Comparison of ENCODE assay signal across 8 mouse cellular contexts in the genomic region with DNA sequence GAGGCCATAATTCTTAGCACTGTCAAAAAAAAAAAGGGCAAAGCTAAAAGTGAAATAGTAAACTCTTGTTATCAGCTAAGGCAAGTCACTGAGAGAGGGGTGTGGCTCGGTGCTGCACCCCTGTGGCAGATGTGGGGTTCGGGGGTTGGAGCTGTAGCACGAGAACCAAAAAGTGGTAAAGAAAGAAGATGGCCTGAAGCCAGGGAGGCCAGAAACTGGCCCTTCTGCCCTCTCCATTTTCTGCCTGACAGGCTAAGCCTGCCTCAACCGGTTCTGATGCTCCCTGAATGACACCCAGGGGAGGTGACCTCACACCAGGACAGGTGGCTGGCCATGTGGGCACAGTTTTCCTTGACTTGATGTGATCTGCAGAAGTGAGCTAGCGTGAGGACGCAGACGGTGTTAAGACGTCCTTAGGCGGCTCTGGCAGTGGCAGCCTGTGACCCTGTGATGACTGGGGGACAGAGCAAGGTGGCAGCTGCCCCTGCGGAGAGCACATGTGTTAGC. TPM values are rescaled to one million over a fixed set of nuclear protein-coding genes. Genes with fewer than 3 reads are reported as not detected.
DNase-seq lines count a peak whose midpoint lies in the region; ATAC-seq lines count a peak whose summit lies in the region.

No protein-coding gene starts in this region.

- H3K9me3 ChIP-seq in hindbrain, embryonic 13.5 days: no peaks in the 10 kb centered on the region

- peak overlapping the region; percentile 79; the same call in 1 of the 2 replicates for H3K27ac ChIP-seq in hindbrain, embryonic 13.5 days

- WGBS in hindbrain, embryonic 13.5 days: 50% methylated on average over 10 of the region's 10 CpGs

- peak overlapping the region; percentile 35; the same call in 1 of the 2 replicates for H3K9ac ChIP-seq in hindbrain, embryonic 13.5 days

- no peak overlapping the region for H3K4me2 ChIP-seq in hindbrain, embryonic 13.5 days

- H3K27me3 ChIP-seq in hindbrain, embryonic 13.5 days: no peaks in the 10 kb centered on the region

- H3K4me1 ChIP-seq in hindbrain, embryonic 13.5 days (replicated peaks): peaks cover 35% of the 10 kb centered on the region

- ATAC-seq in hindbrain, embryonic 13.5 days (ENCODE audit: low FRiP score): no peak

- DNase-seq in heart, adult 11 months: peak; percentile 94
- DNase-seq in heart, postnatal 14 days: no peak
- DNase-seq in adipocyte (ENCODE audit: low spot score) (peak; percentile 54), liver (peak; percentile 89)
- peak; percentile 69 to 80 for DNase-seq in spleen, postnatal 36 days (ENCODE audit: low spot score in 2 of 2)
- no peak for DNase-seq in right cerebral cortex, postnatal 14 days
- DNase-seq in yolk sac, embryonic 10.5 days (ENCODE audit: low spot score): no peak

- peaks cover 9% of the 10 kb centered on the region for H3K36me3 ChIP-seq in hindbrain, embryonic 13.5 days

- intact Hi-C loops in heart, postnatal 14 days (cut with DNase I): no loop called here

- H3K4me3 ChIP-seq in hindbrain, embryonic 13.5 days: no peak overlapping the region

RNA-seq across cellular contexts. Expression of a gene that starts 10.5 kb away (rescaled TPM):
- 10 to 100 TPM; 34.1 to 39.0 TPM for total RNA-seq in heart, postnatal 14 days (2021)
- 18.2 and 18.7 TPM in 2 replicates for polyA plus RNA-seq in hindbrain, embryonic 13.5 days (2015; fragmentation: Nextera tagmentation; extraction: Ambion mirVana)

RNA-seq across cellular contexts. Expression of a gene that starts 10.8 kb away (rescaled TPM):
- under 1 TPM in 1 of 2 experiments, not detected in 1; 0.15 TPM for total RNA-seq in heart, postnatal 14 days (2021)
- polyA plus RNA-seq in hindbrain, embryonic 13.5 days (2015; fragmentation: Nextera tagmentation; extraction: Ambion mirVana): 2.4 and 2.6 TPM in 2 replicates

RNA-seq across cellular contexts. Expression of a gene that starts 34.4 kb away (rescaled TPM):
- 10 to 100 TPM; 15.1 to 18.3 TPM for total RNA-seq in heart, postnatal 14 days (2021)
- polyA plus RNA-seq in hindbrain, embryonic 13.5 days (2015; fragmentation: Nextera tagmentation; extraction: Ambion mirVana): 26.2 TPM in 2 replicates

RNA-seq across cellular contexts. Expression of a gene that starts 34.6 kb away (rescaled TPM):
- total RNA-seq in heart, postnatal 14 days (2021): 10 to 100 TPM; 20.4 to 22.5 TPM
- polyA plus RNA-seq in hindbrain, embryonic 13.5 days (2015; fragmentation: Nextera tagmentation; extraction: Ambion mirVana): 44.0 and 47.7 TPM in 2 replicates

RNA-seq across cellular contexts. Expression of a gene that starts 56.0 kb away (rescaled TPM):
- not detected for total RNA-seq in heart, postnatal 14 days (2021)
- polyA plus RNA-seq in hindbrain, embryonic 13.5 days (2015; fragmentation: Nextera tagmentation; extraction: Ambion mirVana): 0.28 and 0.49 TPM in 2 replicates

Comparison
In these comparisons a context has a peak if more than half of its experiments do, and no peak if none do; other contexts are left out.
1. DNase-seq: peak in heart, adult 11 months (single experiment), adipocyte (single experiment), liver (single experiment) and spleen, postnatal 36 days (2 of 2); none in heart, postnatal 14 days (0 of 2), right cerebral cortex, postnatal 14 days (single experiment) and yolk sac, embryonic 10.5 days (single experiment).